Mouse (Mus musculus) 416B (cell line): ENCODE measurements at regions not wholly inside any gene's neighbourhood (a gene's known extent, or its start where the extent isn't known, plus 50 kb on each side); places are given as distances from the start of the nearest gene placed in this dataset.

Source experiments
- DNase-seq: peaks from one replicate; pipeline ENCODE4 v3.0.0; 2011; ENCODE audit warnings: low read depth

DNA sequence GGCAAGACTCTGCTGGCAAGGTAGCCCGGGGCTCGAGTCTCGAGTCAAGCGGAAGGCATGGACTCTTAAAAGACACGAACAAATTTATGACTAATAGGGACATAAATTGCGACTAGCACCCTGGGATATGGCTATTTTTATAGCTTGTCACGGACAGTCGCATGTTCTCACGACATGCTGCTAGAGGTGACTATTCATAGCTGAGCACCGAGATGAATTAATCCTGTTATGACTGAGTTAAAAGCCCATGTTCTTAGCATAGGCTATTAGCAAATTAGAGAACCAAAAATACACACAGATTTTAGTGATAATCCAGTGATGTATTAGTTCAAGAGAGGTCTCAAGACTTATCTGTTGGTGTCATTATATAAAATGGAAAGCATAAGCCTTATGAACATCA lies 539.2 kb downstream of the Gm19410 start:
- no peak for DNase-seq

DNA sequence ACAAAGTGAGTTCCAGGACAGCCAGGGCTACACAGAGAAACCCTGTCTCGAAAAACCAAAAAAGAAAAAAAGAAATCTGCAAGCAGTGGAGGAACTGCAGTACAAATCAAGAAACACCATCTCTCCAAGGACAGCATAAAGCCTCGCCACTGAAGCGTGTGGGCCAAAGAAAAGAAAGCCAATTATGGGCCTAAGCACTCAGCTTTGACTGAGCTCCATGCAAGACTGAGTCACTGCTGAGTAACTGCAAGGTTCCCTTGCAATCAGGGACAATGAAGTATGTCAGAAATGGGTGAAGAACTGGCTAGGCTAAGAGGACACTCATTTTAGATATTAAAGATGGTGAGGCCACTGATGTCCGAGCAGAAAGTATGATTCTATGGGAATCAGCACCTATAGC lies 540.7 kb downstream of the Gm19410 start:
- no peak for DNase-seq

DNA sequence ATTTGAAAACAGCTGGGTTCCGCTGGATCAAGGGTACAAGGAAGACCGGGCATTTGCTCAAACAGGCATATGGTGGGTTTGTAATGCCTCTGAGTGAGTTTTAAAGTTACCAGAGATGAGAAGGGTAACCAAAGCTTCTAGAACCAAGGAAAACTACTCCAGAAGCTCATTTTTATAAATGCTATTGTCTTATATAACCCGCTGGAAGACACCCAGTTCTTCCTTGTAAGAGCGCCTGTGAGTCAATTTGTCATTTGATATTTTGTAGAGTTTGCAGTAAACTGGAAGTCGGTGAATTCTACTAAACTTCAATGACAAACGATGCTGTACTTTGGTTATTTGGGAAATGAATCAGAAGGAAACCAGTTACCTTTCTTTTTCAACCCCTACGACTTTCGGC lies 541.9 kb downstream of the Gm19410 start:
- DNase-seq, result no peak

DNA sequence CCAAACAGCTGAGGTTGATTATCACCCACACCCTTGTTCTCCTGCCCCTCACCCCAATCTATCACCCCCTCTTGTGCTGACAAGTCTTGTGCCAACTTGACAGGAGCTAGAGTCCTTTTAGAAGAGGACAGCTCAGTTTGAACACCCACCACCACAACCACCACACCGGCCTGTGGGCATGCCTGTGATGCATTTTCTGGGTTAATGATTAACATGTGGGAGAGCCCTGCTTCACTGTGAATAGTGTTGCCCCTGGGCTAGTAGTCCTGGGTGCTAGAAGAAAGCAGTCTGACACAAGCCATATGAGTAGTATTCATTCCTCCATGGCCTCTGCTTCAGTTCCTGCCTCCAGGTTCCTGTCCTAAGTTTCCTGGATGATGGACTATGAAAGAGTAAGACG lies 542.5 kb downstream of the Gm19410 start:
- no peak for DNase-seq

DNA sequence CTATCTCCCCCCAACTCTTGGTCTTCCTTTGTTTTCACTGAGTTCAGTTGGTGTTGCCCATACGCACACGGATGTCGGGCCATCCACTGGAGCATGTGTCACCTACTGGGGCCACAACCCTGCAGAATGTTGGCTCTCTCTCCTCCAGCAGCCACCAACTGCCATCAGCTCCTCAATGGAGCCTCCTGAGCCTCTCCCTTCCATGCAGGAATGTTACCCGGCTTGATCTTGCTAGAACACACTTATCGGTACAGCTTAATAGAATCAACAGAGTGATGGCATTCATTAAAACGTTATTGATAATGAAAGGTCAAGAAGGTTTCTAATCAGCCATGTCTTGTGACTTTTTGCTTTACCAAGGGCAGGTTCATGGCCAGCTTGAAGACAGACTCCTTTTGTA lies 543.7 kb downstream of the Gm19410 start:
- DNase-seq, result no peak

DNA sequence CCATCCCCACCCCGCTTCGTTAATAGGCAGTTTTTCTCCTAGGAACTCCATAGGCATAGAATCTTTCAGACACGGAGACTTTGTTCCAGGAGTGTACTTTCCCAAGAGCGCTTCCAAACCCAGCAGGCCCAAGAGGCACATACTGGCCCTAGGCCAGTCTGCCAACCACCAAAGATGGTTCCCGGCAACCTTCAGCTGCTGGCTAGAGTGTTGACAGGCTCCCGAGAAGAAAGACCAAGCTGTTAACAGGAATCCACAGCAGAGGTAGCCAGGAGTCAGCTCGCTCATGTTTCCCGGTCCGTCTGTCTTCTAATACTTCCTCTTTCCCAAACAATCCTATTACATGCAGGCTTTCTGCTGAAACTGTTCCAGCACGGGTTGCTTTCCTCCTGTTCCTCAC lies 544.4 kb downstream of the Gm19410 start:
- DNase-seq, result no peak

DNA sequence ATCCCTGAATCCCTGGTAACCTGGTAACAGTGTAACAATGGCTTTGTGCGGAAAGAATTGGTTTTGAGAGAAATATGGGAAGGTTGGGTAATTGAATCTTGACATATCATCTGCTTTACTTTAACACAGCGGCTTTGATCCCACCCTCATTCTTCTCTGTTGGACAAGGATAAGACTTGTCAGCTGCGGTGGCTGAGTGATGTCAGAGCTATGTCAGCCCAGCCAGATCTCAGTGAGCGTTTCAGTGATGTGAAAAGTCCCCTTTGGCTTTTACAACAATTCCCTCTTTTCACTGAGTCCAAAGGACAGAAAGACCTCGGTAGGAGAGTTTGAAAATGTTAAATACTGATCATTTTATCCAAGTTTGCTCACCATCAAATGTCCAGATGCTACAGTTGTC lies 546.1 kb downstream of the Gm19410 start:
- no peak for DNase-seq

DNA sequence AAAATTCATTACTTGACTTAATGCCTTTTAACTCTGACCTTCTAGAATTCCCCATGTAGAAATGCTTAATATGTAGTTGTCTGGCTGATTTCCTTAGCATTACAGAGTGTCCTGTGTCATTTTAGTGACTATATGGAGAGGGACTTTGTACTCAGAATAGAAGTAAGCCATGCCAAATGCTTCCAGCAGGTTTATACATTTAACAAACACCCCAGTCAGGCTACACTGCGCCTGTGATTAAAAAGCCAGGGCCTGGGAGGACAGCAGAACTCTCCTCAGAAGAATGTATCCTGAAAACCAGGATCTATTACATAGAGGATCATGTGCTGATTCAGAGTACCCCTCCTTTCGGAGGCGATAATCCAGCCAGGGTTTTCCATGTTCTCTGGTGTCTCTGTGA lies 547.4 kb downstream of the Gm19410 start:
- DNase-seq, result no peak

DNA sequence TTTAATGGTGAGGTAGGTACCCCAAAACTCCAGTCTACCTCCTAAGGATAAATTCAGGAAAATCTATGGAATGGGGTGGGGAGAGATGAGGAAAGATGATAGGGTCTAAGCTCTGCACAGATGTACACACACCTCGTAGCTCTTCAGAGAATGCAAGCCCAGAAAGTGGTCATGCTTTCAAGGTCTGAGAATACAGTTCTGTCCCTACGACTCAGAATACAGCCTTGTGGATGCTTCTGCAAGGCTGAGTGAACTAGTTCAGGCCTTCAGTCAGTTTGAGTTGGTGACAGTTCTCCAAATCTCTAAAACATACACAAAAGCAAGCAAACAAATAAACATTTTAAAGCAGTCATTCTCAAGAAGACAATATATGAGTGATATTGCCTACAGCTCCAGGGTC lies 552.8 kb downstream of the Gm19410 start:
- DNase-seq, result no peak

DNA sequence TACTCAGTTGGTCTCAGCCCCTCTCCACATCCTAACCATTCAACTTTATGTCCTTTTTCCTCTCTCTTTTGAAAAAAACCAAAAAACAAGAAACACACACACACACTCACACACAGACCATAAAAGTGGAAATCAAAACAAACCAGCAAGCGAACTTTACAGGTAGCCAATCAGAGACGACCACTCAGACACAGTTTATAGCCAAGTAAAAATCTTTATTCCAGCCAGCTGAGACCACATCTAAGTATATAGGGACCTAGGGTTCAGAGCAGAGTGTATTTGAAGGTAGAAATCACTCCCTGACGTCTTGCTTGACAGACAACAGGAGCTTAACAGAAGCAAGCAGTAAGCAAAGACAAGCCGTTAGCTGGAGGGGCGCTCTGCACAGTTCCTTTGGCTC lies 553.3 kb downstream of the Gm19410 start:
- no peak for DNase-seq

DNA sequence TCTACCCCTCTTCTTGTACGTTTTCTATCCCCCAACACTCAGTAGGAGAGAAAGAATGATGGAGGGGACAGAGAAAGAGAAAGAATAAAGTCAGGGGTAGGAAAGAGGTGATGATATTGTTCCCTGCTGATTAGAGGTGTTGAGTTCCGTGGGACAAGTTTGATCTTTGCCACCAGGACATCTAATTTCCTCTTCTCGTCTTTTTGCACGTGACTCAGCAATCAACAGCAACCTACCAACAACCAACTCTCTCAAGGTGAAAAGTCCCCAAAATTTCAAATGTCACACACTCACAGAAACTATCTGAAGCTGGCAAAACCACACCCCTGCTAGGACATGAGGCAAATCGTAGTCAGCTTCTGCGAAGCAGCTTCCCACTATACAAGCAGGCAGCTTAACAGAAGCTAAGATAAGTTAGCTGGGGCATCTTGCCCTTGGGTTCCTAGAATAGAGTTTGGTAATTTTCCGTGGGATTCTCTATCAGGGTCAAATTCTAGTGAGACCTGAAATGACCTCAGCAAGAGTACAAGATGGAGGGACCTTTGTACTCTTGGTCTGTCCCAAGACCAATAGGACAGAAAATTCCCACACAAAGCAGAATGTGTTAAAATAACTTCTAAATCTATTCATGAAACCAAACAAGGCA lies 553.8 kb downstream of the Gm19410 start:
- no peak for DNase-seq

DNA sequence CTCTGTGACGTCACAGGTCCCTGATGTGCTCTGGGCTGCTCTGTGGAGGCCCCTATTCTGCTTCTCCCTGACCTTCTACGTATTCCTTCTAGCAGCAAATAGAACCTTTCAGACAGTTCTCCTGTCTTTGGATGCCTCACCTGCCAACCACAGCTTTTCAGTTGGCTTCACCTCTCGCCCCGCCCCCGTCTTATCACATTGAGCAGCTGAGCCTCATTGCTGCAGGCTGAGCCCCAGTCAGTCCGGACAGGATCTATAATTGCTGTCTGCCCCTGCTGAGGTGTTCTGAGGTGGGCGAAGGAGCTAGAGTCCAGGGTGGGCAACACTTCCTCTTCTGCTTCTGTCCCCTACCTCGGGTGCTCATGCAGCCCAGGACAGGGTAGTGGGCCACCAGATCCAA lies 556.5 kb downstream of the Gm19410 start:
- DNase-seq, result no peak

DNA sequence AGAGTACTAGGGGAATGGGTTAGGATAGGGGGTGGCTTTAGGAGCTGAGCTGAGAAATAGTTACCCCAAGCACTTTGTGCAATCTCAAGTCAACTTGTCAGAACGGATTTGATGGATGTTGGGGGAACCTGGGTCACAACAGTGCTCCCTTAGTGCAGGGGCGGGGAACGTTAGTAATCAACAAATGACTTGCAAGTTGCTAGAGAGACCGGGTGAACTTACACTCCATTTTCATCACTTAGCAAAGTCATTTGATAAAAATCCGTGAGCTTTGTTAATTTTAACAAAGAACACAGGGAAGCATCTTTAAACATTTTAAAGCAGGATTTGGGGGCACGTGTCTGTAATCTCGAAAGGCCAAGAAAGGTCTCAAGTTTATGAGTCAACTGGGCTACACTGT lies 557.0 kb downstream of the Gm19410 start:
- DNase-seq, result no peak

DNA sequence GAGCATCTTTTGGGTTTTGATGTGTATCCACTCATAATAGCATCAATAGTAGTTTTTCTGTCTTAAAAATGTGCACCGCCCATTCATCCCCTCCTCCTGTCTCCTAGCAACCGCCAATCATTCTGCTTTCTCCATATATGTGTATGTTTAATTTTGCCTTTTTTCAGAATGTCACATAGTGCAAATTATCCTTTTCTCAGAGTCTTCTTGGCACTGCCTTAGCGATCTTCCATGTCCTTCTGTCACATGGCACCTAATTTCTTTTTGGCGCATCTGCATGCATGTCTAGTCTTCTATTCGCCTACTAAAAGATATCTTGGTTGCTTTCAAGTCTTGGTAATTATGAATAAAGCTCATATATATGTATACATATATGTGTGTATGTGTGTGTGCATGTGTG lies 573.0 kb downstream of the Gm19410 start:
- no peak for DNase-seq

DNA sequence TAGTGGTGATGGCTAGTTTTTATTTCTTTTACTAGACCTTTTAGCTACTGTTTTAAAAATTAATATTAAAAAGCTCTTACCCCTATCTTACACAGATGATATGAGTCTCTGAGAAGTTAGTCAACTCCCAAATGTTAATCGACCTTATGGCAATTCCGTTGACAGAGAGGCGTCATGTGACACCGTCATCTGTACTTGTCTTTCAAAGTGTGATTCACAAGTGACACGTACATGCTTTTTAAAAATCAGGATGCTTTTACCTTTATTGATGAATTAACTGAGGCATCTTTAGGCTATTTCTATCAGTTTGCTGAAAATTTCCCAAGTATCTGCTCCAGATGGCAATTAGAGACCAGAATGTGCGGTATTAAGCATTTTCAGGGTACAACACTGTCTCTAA lies 573.9 kb downstream of the Gm19410 start:
- DNase-seq, result no peak

DNA sequence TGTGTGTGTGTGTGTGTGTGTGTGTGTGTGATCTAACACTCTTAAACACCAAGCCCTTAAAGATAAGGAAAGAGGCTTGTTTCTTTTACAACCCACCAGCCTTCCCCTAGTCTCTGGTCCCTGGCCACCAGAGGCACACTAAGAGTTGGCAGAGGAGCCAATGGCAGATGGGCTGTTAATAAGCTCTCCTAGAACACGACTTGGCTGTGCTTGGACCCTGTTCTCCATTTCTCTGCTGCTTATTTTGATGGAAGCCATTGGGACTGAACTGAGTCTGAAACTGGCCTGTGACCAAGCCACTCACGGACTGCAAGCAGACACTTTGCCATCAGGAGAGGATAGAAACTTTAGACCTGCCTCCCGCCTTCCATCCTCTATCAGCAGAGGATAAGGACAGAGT lies 574.9 kb downstream of the Gm19410 start:
- DNase-seq, result no peak

DNA sequence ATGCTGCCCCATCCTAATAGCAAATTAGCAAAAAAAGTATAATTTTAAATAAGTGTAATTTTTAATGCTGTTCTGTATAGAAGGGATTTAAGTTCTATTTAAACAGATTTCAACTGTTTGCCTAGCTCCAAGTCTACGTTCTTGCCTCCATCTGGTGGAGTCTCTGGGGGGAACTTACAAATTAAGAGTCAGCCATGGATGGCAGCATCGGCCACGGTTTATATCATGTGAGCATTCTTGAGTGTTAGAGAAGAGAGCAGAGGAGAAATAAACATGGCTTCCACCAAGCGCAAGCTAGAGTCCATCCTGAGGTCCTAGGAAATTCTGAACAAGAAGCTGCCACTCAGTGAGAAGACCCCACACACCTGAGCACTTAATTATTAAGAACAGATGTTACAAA lies 576.4 kb downstream of the Gm19410 start:
- no peak for DNase-seq

DNA sequence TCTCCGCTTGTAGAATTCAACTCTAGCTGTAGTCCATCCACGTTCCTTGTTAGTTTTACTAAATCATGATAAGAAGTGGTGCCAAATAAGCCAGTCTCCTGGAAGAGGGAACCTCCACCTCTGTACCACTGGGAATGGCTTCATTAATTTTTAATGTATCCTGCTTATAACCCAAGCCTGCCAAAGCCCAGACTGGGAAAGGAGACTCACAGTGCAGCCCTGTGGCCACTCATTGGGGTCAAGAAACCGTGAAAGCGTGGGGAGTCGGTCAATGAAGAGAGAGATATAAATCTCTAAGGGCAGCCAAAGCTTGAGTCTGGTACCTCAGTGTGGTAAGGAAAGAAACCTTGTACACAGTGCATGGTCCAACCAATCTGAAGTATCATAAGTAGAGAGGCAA lies 577.1 kb downstream of the Gm19410 start:
- no peak for DNase-seq

DNA sequence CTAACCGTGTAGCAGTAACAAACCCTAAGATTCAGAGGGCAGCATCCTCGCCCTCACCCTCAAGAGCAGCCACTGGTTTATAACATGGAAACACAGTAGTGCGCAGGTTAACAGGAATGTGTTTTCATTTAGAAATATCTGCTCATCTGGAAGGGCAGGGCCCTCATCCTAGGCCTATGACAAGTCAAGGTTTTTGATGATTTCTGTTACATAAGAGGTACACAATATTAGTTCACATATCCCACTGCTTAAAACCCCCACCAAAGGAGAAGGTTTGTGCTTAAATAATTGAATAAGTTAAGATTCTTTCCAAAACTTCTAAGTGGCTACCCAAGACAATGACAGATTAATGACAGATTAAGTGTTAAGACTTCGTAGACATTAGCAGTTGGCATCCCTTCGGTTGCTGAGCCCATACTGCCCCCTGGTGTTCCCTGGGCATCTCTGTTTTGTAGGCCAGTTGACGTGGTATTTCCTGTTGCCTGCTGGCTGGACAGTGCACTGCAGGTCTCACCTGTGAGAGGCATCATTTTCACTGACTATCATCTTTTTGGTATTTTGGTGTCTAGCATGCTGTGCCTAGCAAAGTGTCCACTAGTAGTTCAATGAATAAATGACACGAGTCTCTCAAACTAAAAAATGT lies 581.2 kb downstream of the Gm19410 start:
- peak; percentile 49 for DNase-seq

DNA sequence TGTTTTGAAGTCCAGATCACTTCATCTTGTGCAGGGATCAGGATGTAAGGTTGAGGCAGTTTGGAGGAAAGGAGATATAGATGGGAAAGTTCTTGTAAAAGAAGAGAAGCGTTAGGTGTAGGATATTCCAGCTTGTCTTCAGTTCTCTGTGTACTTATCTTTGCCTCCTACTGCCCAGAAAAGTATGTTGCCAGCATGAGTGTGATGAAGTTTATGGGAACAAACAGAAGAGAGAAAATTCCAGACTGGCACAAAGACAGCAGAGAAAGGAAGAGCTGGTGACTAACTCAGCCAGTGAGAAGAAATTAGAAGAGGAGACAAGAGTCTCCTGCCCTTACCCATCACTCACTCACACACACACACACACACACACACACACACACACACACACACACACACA lies 582.5 kb downstream of the Gm19410 start:
- no peak for DNase-seq

DNA sequence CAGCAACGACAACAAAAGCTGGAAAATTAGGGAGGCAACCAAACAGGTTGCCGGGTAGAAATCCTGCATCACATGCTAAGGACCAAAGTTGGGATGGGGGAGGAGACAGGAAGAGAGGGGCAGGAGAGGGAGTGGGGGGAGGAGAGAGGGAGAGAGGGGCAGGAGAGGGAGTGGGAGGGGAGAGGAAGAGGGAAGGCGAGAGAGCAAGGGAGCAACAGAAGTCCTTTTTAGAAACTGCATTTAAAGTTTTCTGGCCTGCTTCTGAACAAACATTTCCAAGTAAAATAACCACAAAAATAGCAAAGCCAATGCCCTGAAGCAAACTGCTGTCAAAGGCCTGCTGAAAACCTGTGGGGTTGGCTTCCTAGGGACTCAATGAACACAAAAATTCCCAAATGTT lies 589.3 kb downstream of the Gm19410 start:
- no peak for DNase-seq

DNA sequence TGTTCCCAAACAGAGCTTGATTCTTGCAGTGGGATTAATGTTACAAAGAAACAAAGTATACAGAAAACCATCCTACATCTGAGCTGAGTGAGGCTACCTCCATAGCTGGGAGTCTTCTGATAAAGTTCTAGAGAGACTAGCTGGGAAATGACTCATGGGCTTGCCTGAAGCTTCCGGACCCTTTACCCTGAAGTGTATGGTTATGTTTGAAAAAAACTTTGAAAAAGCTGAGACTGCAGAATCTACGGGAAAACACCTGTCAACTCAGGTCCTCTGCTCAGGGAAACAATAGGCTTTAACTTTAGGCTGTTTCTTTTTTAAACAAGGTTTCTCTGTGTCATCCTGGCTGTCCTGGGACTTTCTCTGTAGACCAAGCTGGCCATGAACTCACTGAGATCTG lies 593.4 kb downstream of the Gm19410 start:
- no peak for DNase-seq

DNA sequence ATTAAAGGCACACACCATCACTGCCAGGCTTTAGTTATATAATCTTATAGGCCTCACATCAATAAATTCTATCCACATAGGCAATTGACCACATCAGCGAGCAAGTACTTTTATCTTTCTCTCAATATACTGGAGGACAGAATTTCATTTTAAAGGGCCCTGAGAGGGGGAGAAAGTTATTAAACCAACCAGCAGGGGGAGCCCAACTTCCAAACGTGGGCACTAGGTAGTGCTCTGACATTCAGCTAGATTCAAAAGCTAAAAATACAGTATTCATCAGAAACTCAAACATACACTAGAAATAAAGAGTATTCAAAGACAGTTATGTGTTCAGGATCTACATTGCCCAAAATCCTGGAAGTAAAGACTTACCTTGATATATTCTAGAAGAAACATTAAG lies 595.7 kb downstream of the Gm19410 start:
- peak; percentile 51 for DNase-seq

DNA sequence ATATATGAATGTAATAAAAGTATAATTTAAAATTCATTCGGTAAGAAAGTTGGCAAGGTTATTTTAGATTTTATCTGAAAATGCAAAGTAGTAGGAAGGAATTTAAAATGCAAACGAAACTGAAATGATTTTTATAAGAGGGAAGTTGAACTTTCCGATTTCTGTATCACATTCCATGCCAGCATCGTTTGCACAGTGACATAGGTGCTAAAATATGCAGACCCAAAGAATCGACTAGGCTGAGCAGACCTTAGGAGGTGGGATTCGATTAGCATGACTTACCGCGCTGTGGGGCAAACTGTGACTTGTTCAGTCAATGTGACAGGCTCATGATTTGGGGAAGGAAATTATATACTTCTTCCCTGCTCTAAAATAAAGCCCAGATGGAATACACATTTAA lies 596.2 kb downstream of the Gm19410 start:
- no peak for DNase-seq
